Mouse (Mus musculus) liver, adult 2 months (tissue): ENCODE results near the gene Mettl2. TPM values are rescaled to one million over a fixed set of nuclear protein-coding genes. Genes with fewer than 3 reads are reported as not detected.

ENCODE experiments used
- DNase-seq: peaks from one replicate; pipeline ENCODE4 v3.0.0-alpha.2; 2011; ENCODE audit warnings: low read depth, low spot score; ENCODE audit errors: extremely low read depth
- H3K27ac ChIP-seq: fragments of 200-500 bp; replicated peaks from 2 replicates; pipeline ENCODE4 v1.5.1; 2012; ENCODE audit warnings: low read depth, mild to moderate bottlenecking, control low read depth, inconsistent platforms, low read length; ENCODE audit not compliant: insufficient read depth
- H3K27me3 ChIP-seq: fragments of 200-500 bp; 2 replicates; pipeline ENCODE4 v1.6.1; 2012; ENCODE audit warnings: mild to moderate bottlenecking, moderate library complexity, low read length, inconsistent platforms; ENCODE audit not compliant: control insufficient read depth, insufficient read depth
- H3K36me3 ChIP-seq: fragments of 200-500 bp; 2 replicates; pipeline ENCODE4 v1.6.1; 2012; ENCODE audit warnings: low read length, inconsistent platforms; ENCODE audit not compliant: control insufficient read depth, insufficient read depth
- H3K4me1 ChIP-seq: fragments of 200-500 bp; 2 replicates; pipeline ENCODE4 v1.6.1; 2011; ENCODE audit warnings: low read length; ENCODE audit not compliant: control insufficient read depth, insufficient read depth
- H3K4me3 ChIP-seq: fragments of 200-500 bp; 2 replicates; pipeline ENCODE4 v1.5.1; 2011; ENCODE audit warnings: low read depth, mild to moderate bottlenecking, control low read depth, low read length, moderate library complexity; ENCODE audit not compliant: insufficient read depth
- H3K79me2 ChIP-seq: fragments of 200-500 bp; 2 replicates; pipeline ENCODE4 v1.6.1; 2012; ENCODE audit warnings: inconsistent platforms, mild to moderate bottlenecking, low read length, moderate library complexity; ENCODE audit not compliant: control insufficient read depth, insufficient read depth
- H3K9ac ChIP-seq: fragments of 200-500 bp; 2 replicates; pipeline ENCODE4 v1.6.1; 2012; ENCODE audit warnings: low read depth, mild to moderate bottlenecking, control low read depth, inconsistent platforms, low read length
- CTCF ChIP-seq: fragments of 200-500 bp; IDR thresholded peaks from 2 replicates; pipeline ENCODE4 v1.5.1; 2011; ENCODE audit warnings: low read depth, low read length, control low read depth
- POLR2A ChIP-seq: fragments of 200-500 bp; IDR thresholded peaks from 2 replicates; pipeline ENCODE4 v1.6.1; 2011; ENCODE audit warnings: low read length, control low read depth; ENCODE audit not compliant: insufficient read depth; ENCODE audit errors: extremely low read depth
- WGBS: fragments of 180-500 bp; shearing (Covaris S2); methylation state at CpG from one replicate; pipeline ENCODE4 v1.1.7; 2018; 5-methylcytosine and 5-hydroxymethylcytosine counted together
- polyA plus RNA-seq: library from polyadenylated mRNA; depleted of rRNA; stranded (reverse); fragments of >200 nt; gene quantifications from 2 replicates; pipeline ENCODE4 v1.2.3, GENCODE M21; 2012
- total RNA-seq: library from RNA; depleted of rRNA; stranded (reverse); fragments of >200 nt; gene quantifications from 2 replicates; pipeline ENCODE4 v1.2.3, GENCODE M21; 2014

The Mettl2 gene
- total and polyA plus RNA-seq, 2 experiments: 7.9 to 11.5 TPM

- no peak overlapping the region for H3K27ac ChIP-seq
- TF ChIP-seq POLR2A (no peak), CTCF (no peak)
- H3K79me2 ChIP-seq: no peaks in the 10 kb centered on the region
- no peak overlapping the region for H3K4me3 ChIP-seq
- H3K27me3 ChIP-seq: 0 out of 2 replicates have a peak, but pooled peaks cover 2% of the 10 kb centered on the region
- H3K4me1 ChIP-seq: no peaks in the 10 kb centered on the region
- H3K36me3 ChIP-seq: no peaks in the 10 kb centered on the region
- no peak overlapping the region for H3K9ac ChIP-seq
- WGBS: 78% methylated on average over 69 of the region's 69 CpGs
- no peak for DNase-seq
These were observed 38.6 kb downstream of the Mettl2 start for GRCm38 (mm10) chr11:105164516-105165510.

GRCm38 (mm10) chr11:105166780-105167179 is 40.6 kb downstream of the Mettl2 start:
- no peak overlapping the region for H3K27ac ChIP-seq
- no peaks in the 10 kb centered on the region for H3K4me1 ChIP-seq
- 0 out of 2 replicates have a peak, but pooled peaks cover 2% of the 10 kb centered on the region for H3K27me3 ChIP-seq
- no peak overlapping the region for H3K9ac ChIP-seq
- H3K36me3 ChIP-seq: no peaks in the 10 kb centered on the region
- DNase-seq: no peak
- WGBS: 94% methylated on average over 10 of the region's 10 CpGs
- H3K4me3 ChIP-seq: no peak overlapping the region
- TF ChIP-seq POLR2A (no peak), CTCF (no peak)
- no peaks in the 10 kb centered on the region for H3K79me2 ChIP-seq

DNA sequence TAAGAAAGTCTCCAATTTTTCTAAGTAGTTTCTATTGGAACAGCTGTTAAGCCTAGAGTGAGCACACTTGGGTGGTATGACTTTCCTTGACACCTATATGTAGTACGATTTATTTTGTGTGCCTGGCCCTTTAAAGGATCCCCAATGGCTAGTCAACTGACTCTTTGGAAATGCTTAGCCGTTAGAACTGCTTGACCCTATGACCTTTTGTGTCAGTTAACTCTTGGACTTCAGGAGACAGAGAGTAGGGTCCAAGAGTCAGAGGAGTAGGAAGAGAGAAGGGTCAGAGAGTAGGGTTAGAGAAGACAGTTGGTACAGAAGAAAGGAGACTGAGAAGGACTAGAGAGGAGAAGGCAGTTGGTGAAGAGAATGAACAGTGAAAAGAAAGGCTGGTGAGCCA is 52.3 kb downstream of the Mettl2 start, which contains the start of gene Tlk2:
Gene Tlk2, plus strand, starts transcription at position 292 of the 400 bp plus-strand sequence.
- peaks cover 27% of the 10 kb centered on the region for H3K4me1 ChIP-seq
- peak; percentile 46 for DNase-seq
- peaks cover 2% of the 10 kb centered on the region; the same call in 1 of the 2 replicates for H3K36me3 ChIP-seq
- no peak within 1 kb of the TSS for H3K4me3 ChIP-seq
- WGBS: 27% methylated on average over 2 of the region's 2 CpGs
- TF ChIP-seq POLR2A: no peak
- TF ChIP-seq CTCF: no peak
- H3K27ac ChIP-seq: peak within 1 kb of the TSS; percentile 57
- peaks cover 6% of the 10 kb centered on the region; the same call in 1 of the 2 replicates for H3K79me2 ChIP-seq
- H3K9ac ChIP-seq: no peak within 1 kb of the TSS
- H3K27me3 ChIP-seq: no peaks in the 10 kb centered on the region

DNA sequence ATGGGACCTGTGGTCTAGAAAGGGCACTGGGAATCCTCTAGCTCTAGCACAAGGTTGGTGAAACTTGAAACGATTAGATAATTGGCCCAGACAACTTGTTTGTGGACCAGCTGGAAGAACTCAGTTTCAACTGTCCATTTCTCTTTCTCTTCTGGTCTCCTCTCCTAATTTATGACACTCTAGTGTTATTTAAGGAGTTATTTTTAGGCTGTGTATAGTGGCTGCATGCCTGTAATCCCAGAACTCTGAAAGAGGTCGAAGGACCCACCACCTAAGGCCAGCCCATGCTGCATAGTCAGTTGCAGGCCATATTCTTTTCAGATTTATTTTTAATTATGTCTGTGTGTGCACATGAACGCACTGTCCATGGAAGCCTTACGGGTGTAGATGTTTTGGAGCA is 53.3 kb downstream of the Mettl2 start:
- Histone ChIP-seq H3K36me3 (peaks cover 7% of the 10 kb centered on the region), H3K4me1 (peaks cover 27% of the 10 kb centered on the region), H3K27me3 (no peaks in the 10 kb centered on the region), H3K9ac (no peak overlapping the region), H3K79me2 (peaks cover 12% of the 10 kb centered on the region), H3K4me3 (no peak overlapping the region), H3K27ac (peak overlapping the region; percentile 57)
- WGBS: 45% methylated on average over 4 of the region's 4 CpGs
- no peak for DNase-seq
- TF ChIP-seq CTCF (no peak), POLR2A (no peak)

DNA sequence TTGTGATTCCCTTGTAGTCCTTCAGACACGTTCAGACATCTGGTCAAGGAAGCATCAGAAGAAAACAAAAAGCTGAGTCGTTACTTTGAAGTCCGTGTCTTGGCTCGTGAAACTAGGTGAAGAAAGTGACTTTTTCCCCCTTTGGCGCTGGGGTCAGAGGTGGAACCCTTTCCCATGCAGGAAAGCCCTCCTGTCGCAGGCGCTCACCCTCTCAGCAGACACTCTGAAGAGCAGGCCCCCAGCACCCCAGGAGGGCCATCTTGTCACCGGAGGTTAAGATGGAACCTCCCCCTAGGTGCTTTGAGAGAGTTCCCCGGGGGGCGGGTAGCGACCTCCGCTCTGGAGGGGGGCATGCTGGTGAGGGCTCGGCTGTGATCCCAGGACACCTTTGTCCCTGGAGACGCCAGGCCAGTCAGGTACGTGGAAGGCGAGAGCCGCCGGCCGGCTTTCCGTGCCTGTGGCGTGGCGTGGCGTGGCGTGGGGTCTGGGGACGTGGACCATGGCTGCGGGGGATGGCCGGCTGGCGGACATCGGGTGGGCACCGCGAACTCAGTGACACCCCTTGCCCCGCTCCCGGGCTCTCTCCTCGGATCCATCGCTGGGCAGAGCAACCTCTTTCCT is 54.4 kb downstream of the Mettl2 start:
- peaks cover 10% of the 10 kb centered on the region for H3K36me3 ChIP-seq
- peaks cover 27% of the 10 kb centered on the region for H3K4me1 ChIP-seq
- H3K9ac ChIP-seq: peak overlapping the region; percentile 100
- no peaks in the 10 kb centered on the region for H3K27me3 ChIP-seq
- H3K27ac ChIP-seq: peak overlapping the region; percentile 94
- H3K4me3 ChIP-seq: peak overlapping the region; percentile 97
- H3K79me2 ChIP-seq: peaks cover 20% of the 10 kb centered on the region
- no peak for DNase-seq
- TF ChIP-seq POLR2A: no peak
- TF ChIP-seq CTCF: no peak
- WGBS: 1% methylated on average over 35 of the region's 35 CpGs
